Mouse (Mus musculus): Measurements from ENCODE around the gene Gnrhr.

Gene Gnrhr

DNA sequence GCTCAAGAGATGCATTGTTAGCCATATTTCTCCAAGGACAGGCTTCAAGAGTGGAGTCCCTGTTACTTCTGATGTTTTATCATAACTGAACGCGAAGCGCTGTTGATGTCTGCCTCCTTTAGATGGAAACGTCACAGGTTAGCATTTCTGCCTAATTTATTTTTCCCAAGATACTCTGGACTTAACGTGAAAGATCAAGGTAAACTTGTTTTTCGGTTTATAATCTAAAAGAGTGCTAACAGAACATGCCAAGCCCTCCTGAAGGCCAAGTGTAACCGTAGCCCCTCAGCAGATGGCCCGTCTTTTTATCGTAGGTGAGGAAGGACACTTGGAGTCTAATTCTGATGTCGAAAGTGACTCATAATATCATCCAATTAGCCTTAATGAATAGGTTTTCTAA, at the start of gene Gnrhr:
TSS of gene Gnrhr (minus strand) at position 101 of the 400 bp plus-strand sequence.
- DNase-seq (ENCODE audit: low spot score): no peak

DNA sequence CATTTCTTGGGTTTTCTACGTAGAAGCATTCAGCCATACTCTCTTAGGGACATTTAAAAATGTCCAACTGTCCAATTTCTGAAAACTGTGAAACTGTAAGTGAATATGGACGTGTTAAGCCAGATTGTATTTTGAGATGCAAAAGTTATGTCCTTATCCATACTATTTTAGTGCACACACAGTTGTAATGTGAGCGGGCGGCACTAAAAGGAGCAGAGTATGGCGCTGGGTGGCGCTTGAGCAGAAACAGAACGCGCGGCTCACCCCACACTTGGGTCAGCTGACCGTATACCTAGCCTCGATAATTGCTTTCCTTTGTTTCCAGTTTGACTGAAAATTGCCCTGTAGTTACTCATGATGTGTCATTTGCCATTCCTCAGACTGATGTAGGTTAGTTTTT, 48.9 kb upstream of the Gnrhr start:
- DNase-seq (ENCODE audit: low spot score): no peak

DNA sequence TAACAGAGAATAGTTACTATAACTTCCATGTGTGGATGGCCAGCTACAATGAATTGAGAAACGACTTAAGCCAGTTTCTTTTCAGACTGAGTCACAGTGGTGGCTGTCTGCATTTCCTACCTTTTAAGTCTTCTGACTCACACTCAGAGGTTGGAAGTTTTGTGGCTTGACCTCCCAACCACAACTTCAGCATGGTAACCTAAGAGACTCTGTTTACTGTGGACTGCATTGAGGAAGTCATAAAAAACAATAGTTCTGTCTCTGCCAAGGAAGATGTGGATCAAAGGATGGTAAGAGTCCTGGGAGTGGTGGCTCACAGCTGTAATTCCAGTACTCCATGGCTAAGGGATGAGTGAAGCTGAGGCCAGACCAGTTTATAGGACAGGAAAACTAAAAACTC, 47.2 kb upstream of the Gnrhr start:
- DNase-seq (ENCODE audit: low spot score): no peak

DNA sequence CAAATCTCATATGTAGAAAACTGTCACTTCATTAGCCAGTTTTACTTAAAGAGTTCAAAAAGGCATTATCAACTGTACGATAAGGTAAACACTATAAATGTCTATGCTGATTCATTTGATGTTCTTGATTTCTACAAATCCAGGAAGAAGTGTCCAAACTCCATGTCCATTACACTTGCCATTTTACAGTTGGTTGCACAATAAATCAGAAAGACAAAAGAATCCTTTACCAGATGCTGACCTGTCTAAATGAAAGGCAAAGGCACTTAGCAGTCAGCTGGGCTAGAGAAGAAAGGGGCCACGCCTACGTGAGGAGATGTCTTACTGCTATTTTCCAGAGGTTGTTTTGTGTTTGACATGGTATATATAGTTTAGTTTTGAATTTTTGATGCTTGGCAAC, 46.6 kb upstream of the Gnrhr start:
- no peak for DNase-seq (ENCODE audit: low spot score)

DNA sequence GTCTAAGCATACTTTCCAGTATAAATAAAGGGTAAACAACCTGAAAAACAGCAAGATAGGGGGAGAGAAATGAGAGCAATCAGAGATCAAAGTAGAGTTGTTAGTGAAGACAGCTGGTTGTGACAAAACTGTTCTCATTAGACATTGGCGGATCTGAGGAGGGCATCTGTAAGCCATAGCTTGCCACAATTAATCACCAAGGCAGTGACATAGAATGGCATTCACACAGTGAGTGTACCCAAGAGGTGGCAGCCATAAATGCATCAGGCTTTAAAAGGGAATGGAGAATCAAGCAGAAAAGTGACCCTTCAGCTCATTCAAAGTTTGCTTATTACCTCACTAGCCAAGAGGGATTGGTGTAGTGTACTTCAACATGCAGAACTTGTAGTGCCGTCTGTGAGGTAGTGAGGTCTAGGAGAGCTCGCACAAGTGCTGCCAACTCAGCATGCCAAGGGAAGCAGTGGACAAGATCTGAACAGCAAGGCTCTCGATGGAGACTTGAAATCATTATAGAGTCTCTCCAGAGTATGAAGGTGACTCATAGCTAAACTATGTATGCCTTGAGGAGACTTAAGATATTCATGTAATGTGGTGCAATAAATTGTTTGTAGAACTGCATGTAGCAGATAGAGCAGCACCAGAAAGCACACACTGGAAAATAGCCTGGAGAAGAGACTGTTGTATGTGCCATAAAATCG, 29.6 kb upstream of the Gnrhr start:
- DNase-seq (ENCODE audit: low spot score): no peak

DNA sequence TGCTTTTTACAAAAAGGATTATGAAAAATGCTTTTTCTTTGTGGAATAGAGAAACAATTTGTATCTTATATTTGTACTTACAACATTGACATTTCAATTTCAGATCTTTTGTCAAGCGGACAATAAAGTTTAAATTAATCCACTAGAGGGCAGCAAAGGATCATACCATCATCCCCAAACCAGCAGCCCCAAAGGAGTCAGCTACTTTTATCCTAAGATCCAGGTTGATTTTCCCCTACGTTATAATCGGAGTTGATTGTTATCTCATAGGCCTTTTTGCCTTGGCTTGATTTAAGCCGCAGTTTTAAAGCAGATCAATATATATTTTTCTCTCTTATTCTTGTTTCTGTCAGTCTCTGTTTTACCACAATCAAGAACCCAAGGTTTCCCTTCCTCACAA, 6.3 kb downstream of the Gnrhr start:
- no peak for DNase-seq (ENCODE audit: low spot score)

DNA sequence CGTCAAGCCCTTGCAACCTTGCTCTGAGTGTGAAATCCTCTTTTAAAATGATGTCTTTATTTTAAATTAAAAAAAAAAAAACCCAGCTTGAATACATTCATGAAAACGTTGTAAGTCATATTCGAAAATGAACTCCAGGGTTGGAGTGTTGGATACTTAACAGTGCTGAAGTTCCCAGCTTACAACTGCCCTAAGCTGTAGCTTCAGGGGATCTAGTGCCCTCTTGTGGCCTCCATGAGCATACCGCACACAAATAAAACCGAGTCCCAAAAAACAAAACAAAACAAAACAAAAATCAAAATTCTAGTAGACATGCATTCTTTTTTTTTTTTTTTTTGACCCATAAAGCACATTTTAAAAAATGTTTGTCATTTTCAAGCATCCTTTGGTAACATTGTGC, 6.9 kb downstream of the Gnrhr start:
- peak; percentile 35 for DNase-seq (ENCODE audit: low spot score)

DNA sequence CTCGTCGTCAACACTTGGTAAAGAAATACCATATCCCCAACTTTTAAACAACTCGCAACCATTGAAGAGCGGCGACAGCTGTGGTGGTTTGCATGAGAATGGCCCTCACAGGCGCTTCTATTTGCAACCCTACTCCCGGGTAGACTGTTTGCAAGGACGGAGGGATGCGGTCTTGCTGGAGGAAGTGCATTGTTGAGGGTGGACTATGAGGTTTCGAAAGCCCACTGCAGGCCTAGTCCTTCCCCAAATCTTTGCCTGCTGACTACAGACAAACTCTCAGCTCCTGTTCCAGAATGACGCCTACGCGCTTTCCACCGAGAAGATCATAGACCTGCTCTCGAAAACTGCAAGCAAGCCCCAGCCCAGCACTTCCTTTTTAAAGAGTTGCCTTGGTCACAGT, 7.4 kb downstream of the Gnrhr start:
- no peak for DNase-seq (ENCODE audit: low spot score)

DNA sequence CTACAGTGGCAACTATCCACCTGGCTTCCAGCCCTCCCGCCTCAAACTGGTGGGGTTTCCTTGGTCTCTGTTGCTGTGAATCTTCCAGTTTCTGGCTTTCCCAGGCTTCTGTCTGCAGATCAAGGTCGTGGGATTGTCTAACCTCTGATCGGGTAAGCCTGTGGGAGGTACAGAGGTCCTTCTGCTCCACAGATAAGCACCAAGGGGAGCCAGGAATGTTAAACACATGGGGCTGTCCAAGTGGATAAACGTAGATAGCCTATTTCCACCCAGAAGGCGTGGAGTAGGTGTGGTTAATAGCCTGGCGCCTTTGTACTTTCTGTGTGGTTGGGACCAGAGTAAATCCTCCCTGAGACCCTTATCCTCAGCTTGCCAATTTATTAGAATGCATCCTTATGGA, 10.3 kb downstream of the Gnrhr start:
- no peak for DNase-seq (ENCODE audit: low spot score)

DNA sequence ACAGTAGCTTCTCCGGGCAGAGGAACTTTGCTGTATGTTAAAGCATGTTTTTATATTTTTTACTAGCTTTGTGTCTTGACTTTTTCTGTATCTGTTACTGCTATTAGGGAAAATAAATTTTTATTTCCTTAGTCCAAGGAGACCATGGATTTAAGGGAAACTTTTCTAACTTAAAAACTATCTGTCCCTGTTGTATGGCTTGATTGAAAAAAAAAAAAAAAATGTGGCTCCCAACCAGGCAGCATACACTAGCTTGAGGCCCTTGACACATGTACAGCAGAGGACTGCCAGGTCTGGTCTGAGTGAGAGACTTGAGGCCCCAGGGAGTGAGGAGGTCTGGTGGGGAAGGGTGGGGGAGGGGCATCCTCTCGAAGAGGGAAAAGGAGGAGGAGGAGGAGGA, 23.9 kb downstream of the Gnrhr start:
- no peak for DNase-seq (ENCODE audit: low spot score)

DNA sequence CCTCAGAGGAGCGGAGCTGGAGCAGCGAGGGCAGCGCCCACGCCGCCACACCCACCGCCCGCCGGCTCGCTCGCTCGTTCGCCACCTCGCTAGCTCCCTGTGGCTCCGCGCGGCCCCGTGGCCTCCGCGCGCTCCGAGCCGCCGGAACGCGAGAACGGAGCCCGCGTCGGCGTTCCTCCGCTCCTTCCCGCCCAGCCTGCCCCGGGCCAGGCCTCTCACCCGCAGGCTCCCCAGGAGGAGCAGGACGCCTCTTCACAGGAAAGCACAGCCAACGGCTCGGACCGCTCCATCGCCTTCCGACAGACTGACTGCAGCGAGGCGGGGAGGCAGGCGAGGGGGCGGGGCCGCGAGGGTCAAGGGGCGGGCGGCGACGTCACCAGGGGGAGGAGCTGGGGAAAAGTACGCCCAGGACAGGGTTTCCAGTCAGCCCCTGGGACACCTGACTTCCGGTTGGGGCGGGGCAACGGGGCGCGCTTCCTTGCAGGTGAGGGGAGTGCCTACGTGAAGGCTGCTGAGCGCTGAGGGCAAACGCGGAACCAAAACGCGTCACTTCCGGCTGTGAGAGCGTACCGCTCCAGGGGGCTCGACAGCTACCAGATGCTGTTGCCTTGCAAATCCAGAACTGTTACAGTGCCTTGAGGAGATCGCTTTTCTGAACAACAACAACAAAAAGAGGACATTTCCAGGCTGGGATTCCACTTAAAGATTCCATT, 25.1 kb downstream of the Gnrhr start, which contains the start of gene Uba6:
TSS of gene Uba6 (minus strand) at position 355 of the 713 bp plus-strand sequence.
- peak; percentile 100 for DNase-seq (ENCODE audit: low spot score)

DNA sequence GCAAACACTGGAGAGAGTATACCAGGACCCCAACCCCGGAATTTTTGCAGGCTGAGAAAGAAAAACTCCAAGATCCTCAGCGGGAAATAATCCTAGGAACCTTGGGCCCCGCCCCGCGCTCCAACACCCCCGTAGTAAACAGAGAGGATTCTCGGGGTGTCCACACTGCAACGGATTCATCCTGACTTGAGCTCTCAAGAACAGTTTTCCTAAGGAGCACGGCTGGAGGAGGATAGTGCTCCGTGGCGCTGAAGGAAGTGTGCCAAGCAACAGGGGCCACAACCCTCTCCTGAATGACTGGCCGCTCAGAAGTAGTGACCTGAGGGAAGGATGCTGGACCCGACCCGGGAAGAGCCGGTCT, 25.6 kb downstream of the Gnrhr start:
- DNase-seq (ENCODE audit: low spot score): no peak
